Mouse (Mus musculus): ENCODE data around the gene Arhgap5. TPM values are rescaled to one million over a fixed set of nuclear protein-coding genes. Genes with fewer than 3 reads are reported as not detected.

Arhgap5 gene
- polyA plus RNA-seq, 1 experiment, result 1.2 TPM

DNA sequence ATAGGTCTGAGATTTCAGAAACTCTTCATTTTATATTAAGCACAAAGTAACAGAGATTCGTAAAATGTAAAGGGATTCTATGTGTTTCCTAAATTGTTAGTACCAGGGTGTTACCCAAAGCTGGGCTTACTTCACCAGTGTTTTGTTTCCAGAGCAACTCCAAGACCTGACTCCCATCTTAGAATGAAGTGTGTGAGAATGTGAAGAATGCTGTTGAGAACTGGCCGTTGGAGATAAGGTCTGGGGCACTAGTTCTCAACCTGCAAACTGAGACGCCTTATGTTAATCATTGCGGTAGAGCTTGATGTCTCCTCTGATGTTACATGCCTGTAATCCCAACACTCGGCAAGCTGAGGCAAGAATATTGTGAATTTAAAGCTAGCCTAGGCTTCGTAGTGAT is 24.4 kb upstream of the Arhgap5 start:
- Histone ChIP-seq H3K4me1 (ENCODE audit: control insufficient read depth, insufficient read depth, insufficient read length, low read length) (peaks cover 8% of the 10 kb centered on the region; the same call in 1 of the 2 replicates), H3K27ac (ENCODE audit: insufficient read depth, low read depth, low read length) (no peak overlapping the region), H3K36me3 (ENCODE audit: control insufficient read depth, insufficient read depth, low read length) (no peaks in the 10 kb centered on the region), H3K27me3 (ENCODE audit: control insufficient read depth, insufficient read depth, low read length) (no peaks in the 10 kb centered on the region), H3K4me3 (ENCODE audit: low read depth, low read length) (no peak overlapping the region)
- TF ChIP-seq CTCF (IDR thresholded peaks at IDR 0.05; ENCODE audit: extremely low read depth, insufficient read length, insufficient replicate concordance, low read depth, low read length) (no peak), POLR2A (IDR thresholded peaks at IDR 0.05; ENCODE audit: low read depth, low read length) (no peak)
- WGBS, result 60% methylated on average over 6 of the region's 6 CpGs

DNA sequence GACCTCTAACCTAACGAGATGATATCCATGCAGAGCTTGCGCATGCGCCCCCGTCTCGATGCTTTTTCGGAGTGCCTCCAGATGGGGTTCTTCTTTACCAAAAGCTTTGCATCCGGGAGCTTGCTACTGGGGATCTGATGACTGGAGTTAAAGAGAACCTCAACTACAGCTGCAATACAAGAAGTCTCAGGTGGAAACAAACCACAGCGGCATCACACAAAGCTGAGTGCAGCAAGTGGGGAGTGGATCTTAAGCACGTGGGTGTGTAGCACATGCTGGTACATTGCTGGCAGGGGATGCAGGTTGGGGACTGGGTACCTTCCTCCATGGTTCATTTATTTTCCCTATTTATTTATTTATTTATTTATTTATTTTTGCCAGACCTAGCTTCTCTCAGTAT is 22.9 kb upstream of the Arhgap5 start:
- no peak overlapping the region for H3K4me3 ChIP-seq (ENCODE audit: low read depth, low read length)
- no peaks in the 10 kb centered on the region for H3K36me3 ChIP-seq (ENCODE audit: control insufficient read depth, insufficient read depth, low read length)
- 88% methylated on average over 9 of the region's 9 CpGs for WGBS
- no peak overlapping the region for H3K27ac ChIP-seq (ENCODE audit: insufficient read depth, low read depth, low read length)
- H3K27me3 ChIP-seq (ENCODE audit: control insufficient read depth, insufficient read depth, low read length), result no peaks in the 10 kb centered on the region
- TF ChIP-seq POLR2A (IDR thresholded peaks at IDR 0.05; ENCODE audit: low read depth, low read length), result no peak
- TF ChIP-seq CTCF (IDR thresholded peaks at IDR 0.05; ENCODE audit: extremely low read depth, insufficient read length, insufficient replicate concordance, low read depth, low read length), result no peak
- H3K4me1 ChIP-seq (ENCODE audit: control insufficient read depth, insufficient read depth, insufficient read length, low read length), result peaks cover 3% of the 10 kb centered on the region; the same call in 1 of the 2 replicates

DNA sequence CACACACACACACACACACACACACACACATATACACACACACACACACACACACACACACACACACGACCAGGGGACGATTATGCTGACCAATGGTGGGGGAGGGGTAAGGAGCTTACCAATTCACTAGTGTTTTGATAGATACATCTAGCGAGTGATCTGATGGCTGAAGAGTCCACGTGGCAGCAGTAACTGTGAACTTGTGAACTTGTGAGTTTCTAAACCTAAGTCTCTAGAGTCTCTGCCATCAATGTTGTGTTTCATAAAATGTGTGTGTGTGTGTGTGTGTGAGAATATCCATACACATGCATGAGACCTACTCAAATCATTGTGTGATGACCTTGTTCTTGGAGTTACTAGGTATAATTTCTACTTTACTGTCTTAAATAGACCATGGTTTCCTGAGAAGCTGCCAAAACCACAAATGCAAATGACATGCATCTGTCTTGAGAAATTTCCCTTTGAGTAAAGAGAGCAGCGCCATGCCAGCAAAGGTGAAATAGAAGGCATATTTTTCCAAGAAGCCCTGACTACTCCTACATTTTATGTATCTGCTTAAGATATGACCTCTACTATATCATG is 21.7 kb upstream of the Arhgap5 start:
- WGBS, result 77% methylated on average over 5 of the region's 5 CpGs
- Histone ChIP-seq H3K36me3 (ENCODE audit: control insufficient read depth, insufficient read depth, low read length) (no peaks in the 10 kb centered on the region), H3K27me3 (ENCODE audit: control insufficient read depth, insufficient read depth, low read length) (no peaks in the 10 kb centered on the region), H3K4me3 (ENCODE audit: low read depth, low read length) (no peak overlapping the region), H3K4me1 (ENCODE audit: control insufficient read depth, insufficient read depth, insufficient read length, low read length) (no peaks in the 10 kb centered on the region), H3K27ac (ENCODE audit: insufficient read depth, low read depth, low read length) (no peak overlapping the region)
- no peak for TF ChIP-seq POLR2A (IDR thresholded peaks at IDR 0.05; ENCODE audit: low read depth, low read length)
- no peak for TF ChIP-seq CTCF (IDR thresholded peaks at IDR 0.05; ENCODE audit: extremely low read depth, insufficient read length, insufficient replicate concordance, low read depth, low read length)

DNA sequence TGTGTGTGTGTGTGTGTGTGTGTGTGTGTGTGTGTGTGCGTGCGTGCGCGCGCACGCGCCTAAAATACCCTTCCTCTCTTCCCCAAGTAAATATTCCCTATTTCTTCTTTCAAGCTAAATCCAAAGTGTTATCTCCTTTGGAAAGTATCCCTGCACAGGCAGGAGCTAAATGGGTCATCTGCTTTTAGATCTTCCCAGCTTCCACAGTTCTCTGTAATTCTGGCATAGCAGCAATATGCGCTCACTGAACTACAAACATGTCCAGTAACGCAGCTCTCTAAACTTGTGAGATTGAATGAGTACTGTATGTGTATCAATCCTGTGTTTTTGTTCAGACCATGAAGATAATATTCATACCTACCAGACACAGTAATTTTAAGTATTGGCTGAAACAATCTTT is 20.6 kb upstream of the Arhgap5 start:
- no peaks in the 10 kb centered on the region for H3K36me3 ChIP-seq (ENCODE audit: control insufficient read depth, insufficient read depth, low read length)
- 99% methylated on average over 9 of the region's 9 CpGs for WGBS
- H3K27ac ChIP-seq (ENCODE audit: insufficient read depth, low read depth, low read length), result no peak overlapping the region
- H3K4me3 ChIP-seq (ENCODE audit: low read depth, low read length), result no peak overlapping the region
- no peaks in the 10 kb centered on the region for H3K4me1 ChIP-seq (ENCODE audit: control insufficient read depth, insufficient read depth, insufficient read length, low read length)
- no peak for TF ChIP-seq POLR2A (IDR thresholded peaks at IDR 0.05; ENCODE audit: low read depth, low read length)
- no peak for TF ChIP-seq CTCF (IDR thresholded peaks at IDR 0.05; ENCODE audit: extremely low read depth, insufficient read length, insufficient replicate concordance, low read depth, low read length)
- no peaks in the 10 kb centered on the region for H3K27me3 ChIP-seq (ENCODE audit: control insufficient read depth, insufficient read depth, low read length)

DNA sequence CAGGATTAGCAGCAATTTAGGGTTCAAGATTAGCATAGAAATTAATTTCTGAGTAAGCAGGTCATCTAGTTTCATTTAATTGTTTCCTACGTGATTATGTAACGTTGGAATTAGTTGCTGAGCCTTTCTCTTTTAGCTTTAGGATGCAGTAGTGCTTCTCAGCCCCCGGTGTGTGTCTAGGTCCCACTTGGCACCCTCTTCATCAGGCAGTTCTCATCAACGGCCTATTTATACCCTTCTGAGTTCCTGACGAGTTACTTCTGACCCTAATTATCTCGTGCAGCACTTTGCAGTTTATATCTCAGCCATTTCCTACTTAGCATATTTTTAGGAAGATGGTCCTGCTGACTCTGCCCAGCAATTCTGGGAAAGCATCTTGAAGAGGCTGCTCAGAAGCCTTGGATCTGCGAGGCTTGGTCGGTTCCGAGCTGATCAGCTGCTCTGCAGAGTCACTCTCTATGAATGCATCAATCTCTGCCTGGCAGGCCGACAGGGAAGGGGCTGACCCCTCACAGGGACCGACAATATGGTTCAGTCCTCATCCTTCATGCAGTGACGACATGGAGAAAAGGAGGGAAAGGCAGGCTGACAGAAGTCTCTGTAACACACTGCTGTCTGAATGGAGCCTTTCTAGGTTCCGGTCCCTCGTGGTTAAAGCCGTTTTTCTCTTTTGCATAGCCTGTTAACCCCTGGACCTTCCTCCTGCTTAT is 15.4 kb upstream of the Arhgap5 start:
- Histone ChIP-seq H3K27ac (ENCODE audit: insufficient read depth, low read depth, low read length) (no peak overlapping the region), H3K4me3 (ENCODE audit: low read depth, low read length) (no peak overlapping the region)

DNA sequence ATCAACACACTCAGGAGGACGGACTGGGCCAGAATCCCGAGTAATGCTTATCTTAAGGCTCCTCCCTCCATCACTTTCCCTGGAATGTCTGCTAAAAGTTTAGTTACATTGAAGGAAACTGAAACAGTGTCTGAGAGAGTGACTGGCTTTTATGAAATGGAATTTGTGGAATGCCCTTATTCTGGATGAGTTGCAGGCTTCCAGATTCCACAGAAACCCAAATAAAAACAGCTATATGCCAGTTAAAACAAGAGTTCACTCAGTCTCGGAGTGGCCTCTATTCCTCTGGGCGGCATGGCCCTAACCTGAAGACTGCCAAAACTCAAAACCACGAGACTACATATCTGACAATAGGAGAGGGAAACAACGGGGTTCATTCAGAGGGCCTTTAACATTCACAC is 10.5 kb upstream of the Arhgap5 start:
- 69% methylated on average over 6 of the region's 6 CpGs for WGBS
- Histone ChIP-seq H3K27ac (ENCODE audit: insufficient read depth, low read depth, low read length) (no peak overlapping the region), H3K27me3 (ENCODE audit: control insufficient read depth, insufficient read depth, low read length) (no peaks in the 10 kb centered on the region), H3K4me3 (ENCODE audit: low read depth, low read length) (no peak overlapping the region), H3K36me3 (ENCODE audit: control insufficient read depth, insufficient read depth, low read length) (no peaks in the 10 kb centered on the region), H3K4me1 (ENCODE audit: control insufficient read depth, insufficient read depth, insufficient read length, low read length) (peaks cover 6% of the 10 kb centered on the region; the same call in 1 of the 2 replicates)
- TF ChIP-seq POLR2A (IDR thresholded peaks at IDR 0.05; ENCODE audit: low read depth, low read length), result no peak
- no peak for TF ChIP-seq CTCF (IDR thresholded peaks at IDR 0.05; ENCODE audit: extremely low read depth, insufficient read length, insufficient replicate concordance, low read depth, low read length)

More for the DNA sequence above, 15.4 kb upstream of the Arhgap5 start:
- WGBS, result 57% methylated on average over 15 of the region's 15 CpGs
- H3K4me1 ChIP-seq (ENCODE audit: control insufficient read depth, insufficient read depth, insufficient read length, low read length), result peaks cover 5% of the 10 kb centered on the region; the same call in 1 of the 2 replicates
- TF ChIP-seq CTCF (IDR thresholded peaks at IDR 0.05; ENCODE audit: extremely low read depth, insufficient read length, insufficient replicate concordance, low read depth, low read length), result no peak
- TF ChIP-seq POLR2A (IDR thresholded peaks at IDR 0.05; ENCODE audit: low read depth, low read length), result no peak
- H3K36me3 ChIP-seq (ENCODE audit: control insufficient read depth, insufficient read depth, low read length), result no peaks in the 10 kb centered on the region
- no peaks in the 10 kb centered on the region for H3K27me3 ChIP-seq (ENCODE audit: control insufficient read depth, insufficient read depth, low read length)

DNA sequence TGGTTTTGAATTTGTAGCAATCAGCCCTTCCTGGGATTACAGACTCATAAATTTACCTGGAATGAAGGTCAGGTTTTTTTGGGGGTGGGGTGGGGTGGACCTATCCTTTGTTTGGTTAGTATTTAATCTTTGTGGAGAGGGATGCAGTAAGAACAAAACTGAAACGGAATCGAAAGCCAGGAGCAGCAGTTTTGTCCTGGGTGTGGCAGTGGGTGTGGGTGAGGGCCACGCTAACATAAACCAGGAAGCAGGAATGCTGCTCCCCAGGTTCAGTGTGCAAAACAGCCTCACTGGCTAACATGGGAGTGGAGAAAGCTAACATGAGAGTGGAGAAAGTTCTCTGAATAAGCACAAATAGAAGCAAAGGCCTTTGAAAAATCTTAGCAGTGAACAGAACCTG is 6.6 kb upstream of the Arhgap5 start:
- TF ChIP-seq CTCF (IDR thresholded peaks at IDR 0.05; ENCODE audit: extremely low read depth, insufficient read length, insufficient replicate concordance, low read depth, low read length) (no peak), POLR2A (IDR thresholded peaks at IDR 0.05; ENCODE audit: low read depth, low read length) (no peak)
- Histone ChIP-seq H3K27me3 (ENCODE audit: control insufficient read depth, insufficient read depth, low read length) (no peaks in the 10 kb centered on the region), H3K4me3 (ENCODE audit: low read depth, low read length) (no peak overlapping the region), H3K27ac (ENCODE audit: insufficient read depth, low read depth, low read length) (peak overlapping the region; percentile 73), H3K4me1 (ENCODE audit: control insufficient read depth, insufficient read depth, insufficient read length, low read length) (peaks cover 8% of the 10 kb centered on the region; the same call in 1 of the 2 replicates), H3K36me3 (ENCODE audit: control insufficient read depth, insufficient read depth, low read length) (no peaks in the 10 kb centered on the region)
- 18% methylated on average over 3 of the region's 3 CpGs for WGBS

Measured in small intestine, adult 2 months (tissue).